Mouse (Mus musculus): Measurements from ENCODE around the gene Rad9a. TPM values are rescaled to one million over a fixed set of nuclear protein-coding genes. Genes with fewer than 3 reads are reported as not detected.

Gene Rad9a
- total RNA-seq, 2 experiments from 2014 or later = 8.7 to 10.1 TPM

GRCm38 (mm10) chr19:4155223-4156072, 46.0 kb downstream of the Rad9a start:
- DNase-seq (ENCODE audit: extremely low spot score in 1 of 2, low spot score in 2 of 2) = no peak
- TF ChIP-seq CTCF (IDR thresholded peaks at IDR 0.05) = no peak
- intact Hi-C loops (cut with DNase I) = no loop called here
- H3K27ac ChIP-seq = no peak overlapping the region
- no peak overlapping the region for H3K4me3 ChIP-seq

DNA sequence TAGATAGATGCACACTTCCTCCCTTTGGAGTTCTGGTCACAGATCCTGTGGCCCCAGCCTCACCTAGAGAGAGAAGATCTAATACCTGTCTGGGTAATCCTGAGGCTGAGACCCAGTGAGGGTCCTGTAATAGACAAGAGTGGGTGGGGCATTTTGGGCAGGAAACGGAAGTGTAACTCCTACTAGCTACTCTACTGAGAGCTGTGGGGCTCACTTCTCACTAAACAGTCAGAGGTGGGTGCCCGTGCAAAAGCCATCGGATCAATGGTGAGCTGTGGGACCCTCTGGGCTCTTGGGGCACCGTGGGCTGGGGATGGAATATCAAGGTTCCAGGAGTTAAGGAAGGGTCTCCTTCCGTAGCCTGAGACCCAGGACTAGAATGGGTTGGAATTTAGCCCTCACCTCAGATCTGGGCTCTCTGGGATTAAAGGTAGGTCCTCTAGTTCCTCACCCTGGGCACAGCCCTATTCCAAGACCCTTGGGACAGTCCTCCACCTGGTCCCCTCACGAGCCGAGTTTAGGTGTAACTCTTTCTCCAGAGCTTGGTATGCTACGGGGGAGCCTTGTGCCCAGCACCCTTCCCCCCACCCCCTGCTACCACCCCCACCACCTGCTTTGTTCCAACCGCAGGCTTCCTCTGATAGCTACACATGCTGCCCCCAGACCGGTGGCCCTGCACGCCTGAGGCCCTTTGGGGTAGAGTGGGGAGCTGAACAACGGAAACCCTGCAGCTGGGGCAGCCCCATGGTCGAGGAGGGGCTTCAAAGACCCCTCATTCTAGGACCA, 46.8 kb downstream of the Rad9a start:
- intact Hi-C loops (cut with DNase I) = no loop called here
- Histone ChIP-seq H3K4me3 (no peak overlapping the region), H3K27ac (no peak overlapping the region)

GRCm38 (mm10) chr19:4153232-4153654, 48.2 kb downstream of the Rad9a start, which contains the start of gene Ptprcap:
TSS of gene Ptprcap (plus strand) at chr19:4153604.
- peak within 1 kb of the TSS; percentile 26; the same call in 1 of the 2 replicates for H3K27ac ChIP-seq
- no peak for TF ChIP-seq CTCF (IDR thresholded peaks at IDR 0.05)
- intact Hi-C loops (cut with DNase I) = no loop called here
- DNase-seq (ENCODE audit: extremely low spot score in 1 of 2, low spot score in 2 of 2) = no peak
- H3K4me3 ChIP-seq = no peak within 1 kb of the TSS

More for the DNA sequence above, 46.8 kb downstream of the Rad9a start:
- no peak for TF ChIP-seq CTCF (IDR thresholded peaks at IDR 0.05)
- DNase-seq (ENCODE audit: extremely low spot score in 1 of 2, low spot score in 2 of 2) = no peak

GRCm38 (mm10) chr19:4152445-4153231, 48.8 kb downstream of the Rad9a start:
- Histone ChIP-seq H3K4me3 (no peak overlapping the region), H3K27ac (peak overlapping the region; percentile 26; the same call in 1 of the 2 replicates)
- TF ChIP-seq CTCF (IDR thresholded peaks at IDR 0.05) = no peak
- intact Hi-C loops (cut with DNase I) = no loop called here
- DNase-seq (ENCODE audit: extremely low spot score in 1 of 2, low spot score in 2 of 2) = no peak

- no peak for DNase-seq (ENCODE audit: extremely low spot score in 1 of 2, low spot score in 2 of 2)
- H3K27ac ChIP-seq = no peak overlapping the region
- H3K4me3 ChIP-seq = no peak overlapping the region
- no peak for TF ChIP-seq CTCF (IDR thresholded peaks at IDR 0.05)
- intact Hi-C loops (cut with DNase I) = no loop called here
Measured at GRCm38 (mm10) chr19:4151898-4152297, 49.6 kb downstream of the Rad9a start.

- intact Hi-C loops (cut with DNase I) = no loop called here
- no peak for TF ChIP-seq CTCF (IDR thresholded peaks at IDR 0.05)
- DNase-seq (ENCODE audit: extremely low spot score in 1 of 2, low spot score in 2 of 2) = no peak
- Histone ChIP-seq H3K27ac (no peak overlapping the region), H3K4me3 (no peak overlapping the region)
Measured at GRCm38 (mm10) chr19:4151488-4151860, 50.0 kb downstream of the Rad9a start.

DNA sequence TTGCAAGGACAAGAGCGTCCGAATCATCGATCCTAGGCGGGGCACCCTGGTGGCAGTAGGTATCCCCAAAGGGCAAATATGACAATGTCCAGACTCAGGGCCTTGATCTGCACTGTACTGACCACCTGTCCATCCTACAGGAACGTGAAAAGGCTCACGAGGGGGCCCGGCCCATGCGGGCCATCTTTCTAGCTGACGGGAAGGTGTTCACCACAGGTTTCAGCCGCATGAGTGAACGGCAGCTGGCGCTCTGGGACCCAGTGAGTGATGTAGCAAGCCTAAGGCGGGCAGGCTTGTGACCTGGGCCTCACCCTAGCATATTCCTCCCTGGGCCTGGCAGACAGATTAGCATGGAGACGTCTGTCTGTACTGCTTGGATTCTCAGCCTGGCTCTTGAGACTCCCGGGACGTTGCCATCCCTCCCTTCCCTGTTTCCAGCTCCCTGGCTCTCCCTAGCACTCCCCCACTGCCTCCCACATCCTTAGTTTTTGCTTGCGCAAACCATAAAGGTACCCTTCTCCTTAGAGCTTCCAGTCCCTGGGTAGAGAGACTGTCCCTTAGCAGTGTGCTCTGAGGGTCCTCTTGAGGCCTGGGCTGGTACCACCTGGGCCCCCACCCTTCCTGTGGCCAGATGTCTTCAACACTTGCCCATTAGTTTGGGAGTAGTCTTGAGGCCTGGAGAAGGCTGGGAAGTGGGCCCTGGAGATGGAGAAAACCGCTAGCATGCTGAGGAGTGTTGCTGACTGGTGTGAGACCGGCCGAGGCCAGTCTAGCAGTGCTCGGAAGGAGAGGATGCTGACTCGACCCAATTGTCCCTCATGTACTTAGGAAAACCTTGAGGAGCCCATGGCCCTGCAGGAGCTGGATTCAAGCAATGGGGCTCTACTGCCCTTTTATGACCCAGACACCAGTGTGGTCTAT, 50.6 kb downstream of the Rad9a start:
- no peak for DNase-seq (ENCODE audit: extremely low spot score in 1 of 2, low spot score in 2 of 2)
- intact Hi-C loops (cut with DNase I) = no loop called here
- TF ChIP-seq CTCF (IDR thresholded peaks at IDR 0.05) = no peak

GRCm38 (mm10) chr19:4149764-4150461, 51.5 kb downstream of the Rad9a start:
- no peak overlapping the region for H3K27ac ChIP-seq
- TF ChIP-seq CTCF (IDR thresholded peaks at IDR 0.05) = no peak
- H3K4me3 ChIP-seq = peak overlapping the region; percentile 60; the same call in 1 of the 2 replicates
- no peak for DNase-seq (ENCODE audit: extremely low spot score in 1 of 2, low spot score in 2 of 2)
- intact Hi-C loops (cut with DNase I) = no loop called here

More for the DNA sequence above, 50.6 kb downstream of the Rad9a start:
- Histone ChIP-seq H3K27ac (no peak overlapping the region), H3K4me3 (no peak overlapping the region)

- DNase-seq (ENCODE audit: extremely low spot score in 1 of 2, low spot score in 2 of 2) = no peak
- TF ChIP-seq CTCF (IDR thresholded peaks at IDR 0.05) = no peak
- H3K4me3 ChIP-seq = peak overlapping the region; percentile 60
- intact Hi-C loops (cut with DNase I) = no loop called here
- H3K27ac ChIP-seq = peak overlapping the region; percentile 89; the same call in 1 of the 2 replicates
Measured at GRCm38 (mm10) chr19:4149283-4149682, 52.2 kb downstream of the Rad9a start.

DNA sequence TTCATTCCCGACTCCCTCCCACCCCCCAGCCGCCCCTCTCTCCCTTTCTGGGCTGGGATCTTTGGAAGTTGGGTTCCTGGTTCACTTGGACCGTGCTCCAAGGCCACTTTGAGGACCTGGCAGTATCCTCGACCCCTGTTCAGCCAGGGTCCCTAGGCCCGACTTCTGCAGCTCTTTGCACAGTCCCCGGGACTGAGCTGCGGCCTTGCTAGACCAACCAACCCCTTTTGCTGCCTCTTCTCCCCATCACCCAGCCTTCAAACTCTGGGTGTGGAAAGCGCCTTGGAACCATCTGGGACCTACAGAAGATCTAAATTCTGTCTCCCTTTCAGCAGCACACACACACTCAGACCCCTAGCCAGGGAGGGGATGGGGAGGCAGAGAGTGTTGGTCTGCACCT, 52.6 kb downstream of the Rad9a start:
- intact Hi-C loops (cut with DNase I) = no loop called here
- no peak for DNase-seq (ENCODE audit: extremely low spot score in 1 of 2, low spot score in 2 of 2)
- Histone ChIP-seq H3K27ac (peak overlapping the region; percentile 89), H3K4me3 (peak overlapping the region; percentile 60)
- TF ChIP-seq CTCF (IDR thresholded peaks at IDR 0.05) = no peak

Measured in left cerebral cortex, adult 2 months (tissue).